Mouse (Mus musculus) neural tube, embryonic 14.5 days (tissue): ENCODE data around the gene Mob4. TPM values are rescaled to one million over a fixed set of nuclear protein-coding genes. Genes with fewer than 3 reads are reported as not detected.

Source experiments
- polyA plus RNA-seq: library from polyadenylated mRNA; unstranded; fragments of >200 nt; fragmentation: Nextera tagmentation; extraction: Ambion mirVana; gene quantifications from 2 replicates; pipeline ENCODE4 v1.2.1, GENCODE M21; 2014

Gene Mob4
- polyA plus RNA-seq, 1 experiment from 2014 or later, result 189 TPM

Other genes with a start within 250 kb of the Mob4 start
- gene Ankrd44, start 204.8 kb upstream of the Mob4 start, polyA plus RNA-seq, result 37.1 and 41.0 TPM in 2 replicates
- 332 and 341 TPM in 2 replicates for gene Sf3b1, start 103.8 kb upstream of the Mob4 start, polyA plus RNA-seq
- 32.5 and 33.9 TPM in 2 replicates for gene Coq10b, start 78.5 kb upstream of the Mob4 start, polyA plus RNA-seq
- 245 and 250 TPM in 2 replicates for gene Hspe1, start 43.1 kb upstream of the Mob4 start, polyA plus RNA-seq
- 230 and 233 TPM in 2 replicates for gene Hspd1, start 43.0 kb upstream of the Mob4 start, polyA plus RNA-seq
- 10.1 and 12.1 TPM in 2 replicates for gene Rftn2, start 95.6 kb downstream of the Mob4 start, polyA plus RNA-seq
- 4.0 TPM in 2 replicates for gene Mars2, start 105.9 kb downstream of the Mob4 start, polyA plus RNA-seq
- gene Boll, start 232.2 kb downstream of the Mob4 start, polyA plus RNA-seq, result not detected in 2 replicates